Mouse (Mus musculus): ENCODE measurements around the gene Ttc13.

The Ttc13 gene

GRCm38 (mm10) chr8:124657961-124658360 is 63.8 kb downstream of the Ttc13 start:
- DNase-seq (ENCODE audit: low read depth, low spot score), result no peak

DNA sequence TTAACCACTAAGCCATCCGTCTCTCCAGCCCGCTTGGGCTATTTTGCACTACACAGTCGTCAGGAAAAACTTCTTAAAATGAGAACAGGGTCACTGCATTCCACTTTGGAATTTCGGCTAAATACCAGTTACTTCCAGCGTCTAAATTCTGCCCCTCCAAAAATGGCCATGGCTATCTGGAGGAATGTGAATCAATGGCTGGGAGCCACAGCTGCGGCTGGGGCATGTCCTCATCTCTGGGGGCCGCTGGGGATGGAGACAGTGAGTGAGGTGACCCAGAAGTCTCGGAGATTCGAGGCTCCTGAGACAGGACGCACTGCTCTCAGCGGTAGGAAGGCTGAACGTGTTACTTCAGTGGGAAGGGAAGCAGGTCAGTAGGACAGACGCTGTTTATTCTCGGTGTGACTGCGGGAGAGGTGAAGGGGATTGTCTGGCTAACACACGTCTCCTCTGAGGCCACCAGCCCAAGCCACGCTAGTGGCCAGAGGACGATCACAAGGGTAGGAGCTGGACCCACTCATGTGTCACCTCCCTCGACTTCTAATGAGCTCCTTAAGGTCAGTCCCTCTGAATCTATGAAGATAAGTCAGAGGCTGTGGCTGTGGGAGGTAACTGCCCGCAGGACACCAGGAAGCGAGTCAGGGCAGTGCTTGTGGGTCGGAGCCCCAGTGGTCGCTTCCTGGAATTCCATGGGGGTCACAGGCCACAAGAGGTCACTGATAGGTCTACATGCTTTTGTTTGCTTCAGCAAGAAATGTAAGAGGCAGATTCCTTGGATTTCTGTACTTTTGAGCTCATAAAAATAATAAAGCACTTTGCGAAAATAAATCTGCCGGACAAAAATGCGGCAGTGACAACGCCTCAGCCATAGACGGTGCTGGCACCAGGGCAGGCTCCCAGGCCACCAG is 68.0 kb downstream of the Ttc13 start:
- peak; percentile 68 for DNase-seq (ENCODE audit: low read depth, low spot score)

- peak; percentile 47 for DNase-seq (ENCODE audit: low read depth, low spot score)
Observed at GRCm38 (mm10) chr8:124652546-124652945, 69.2 kb downstream of the Ttc13 start.

- DNase-seq (ENCODE audit: low read depth, low spot score), result no peak
Observed at GRCm38 (mm10) chr8:124651776-124652175, 70.0 kb downstream of the Ttc13 start.

DNA sequence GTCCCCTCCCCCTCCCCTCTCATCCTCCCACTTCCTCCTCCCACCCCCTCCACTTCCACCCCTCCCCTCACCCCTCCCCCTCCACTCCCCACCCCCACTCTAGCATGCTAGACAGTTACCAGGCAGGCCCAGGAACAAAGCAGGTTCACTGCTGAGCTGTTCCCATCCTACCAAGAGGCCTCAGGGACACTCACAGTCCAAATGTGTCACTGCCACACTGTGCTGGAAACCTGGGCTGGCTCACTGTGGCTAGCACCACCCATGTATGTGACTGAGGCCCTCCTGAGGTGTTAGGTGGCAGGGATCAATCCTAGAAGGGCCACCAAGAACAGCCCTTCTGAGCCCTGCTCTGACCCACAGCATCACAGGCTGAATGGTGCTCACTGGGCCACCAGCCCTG is 73.5 kb downstream of the Ttc13 start:
- DNase-seq (ENCODE audit: low read depth, low spot score), result no peak

DNA sequence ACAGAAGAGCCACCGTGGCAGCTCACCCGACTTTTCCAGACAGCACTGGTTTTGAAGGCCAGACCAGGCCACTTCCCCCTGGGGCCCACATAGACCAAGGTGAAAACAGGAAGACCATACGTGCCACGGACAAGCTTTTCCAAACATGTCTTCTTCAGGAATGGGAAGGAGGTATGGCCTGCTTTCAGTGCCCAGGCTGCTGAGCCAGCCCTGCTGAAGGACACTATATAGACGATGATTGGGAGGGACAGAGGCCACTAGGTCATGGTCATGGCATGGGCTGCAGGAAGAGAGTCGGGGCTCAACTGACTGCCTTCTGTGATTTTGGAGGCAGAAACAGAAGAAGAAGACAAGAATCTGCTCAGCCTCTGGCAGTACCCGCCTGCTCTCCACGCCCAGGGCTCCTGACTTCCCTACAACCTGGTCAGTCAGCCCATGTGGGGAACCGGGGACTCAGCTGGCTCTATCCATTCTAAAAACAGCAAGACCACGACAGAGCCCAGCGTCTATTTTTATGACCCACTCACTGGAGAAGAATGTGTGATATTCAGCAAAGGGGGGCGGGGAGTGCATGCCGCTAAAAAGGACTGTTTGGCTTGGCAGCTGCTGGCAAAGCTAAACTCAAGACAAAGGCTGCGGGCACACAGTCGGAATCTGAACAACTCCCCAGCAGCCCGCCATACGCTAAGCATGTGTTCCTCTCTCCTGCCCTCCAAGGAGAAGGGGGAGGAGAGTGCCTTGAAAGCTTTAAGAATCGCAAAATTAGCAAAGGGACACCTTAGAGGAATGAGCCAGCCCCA is 78.0 kb downstream of the Ttc13 start:
- DNase-seq (ENCODE audit: low read depth, low spot score), result peak; percentile 55

DNA sequence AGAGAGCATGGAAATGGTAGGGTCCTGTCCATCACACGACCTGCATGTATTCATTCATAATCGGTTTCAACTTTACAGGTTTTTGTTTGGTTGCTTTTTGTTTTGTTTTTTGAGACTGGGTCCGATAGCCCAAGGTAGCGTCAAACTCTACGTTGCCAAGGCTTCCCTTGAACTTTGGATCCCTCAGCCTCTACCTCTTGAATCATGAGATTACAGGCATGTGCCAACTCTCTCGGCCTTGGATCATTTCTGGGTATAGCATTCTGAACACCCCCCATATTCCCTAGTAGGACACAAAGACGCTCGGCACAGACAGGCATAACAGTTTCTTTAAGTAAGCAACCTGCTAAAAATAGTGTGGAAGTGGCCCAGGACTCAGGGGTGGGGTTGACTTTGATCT is 80.2 kb downstream of the Ttc13 start:
- DNase-seq (ENCODE audit: low read depth, low spot score), result no peak

- DNase-seq (ENCODE audit: low read depth, low spot score), result no peak
Observed at GRCm38 (mm10) chr8:124635247-124635502, 86.6 kb downstream of the Ttc13 start.

- no peak for DNase-seq (ENCODE audit: low read depth, low spot score)
Observed at GRCm38 (mm10) chr8:124634411-124635246, 87.2 kb downstream of the Ttc13 start.

DNA sequence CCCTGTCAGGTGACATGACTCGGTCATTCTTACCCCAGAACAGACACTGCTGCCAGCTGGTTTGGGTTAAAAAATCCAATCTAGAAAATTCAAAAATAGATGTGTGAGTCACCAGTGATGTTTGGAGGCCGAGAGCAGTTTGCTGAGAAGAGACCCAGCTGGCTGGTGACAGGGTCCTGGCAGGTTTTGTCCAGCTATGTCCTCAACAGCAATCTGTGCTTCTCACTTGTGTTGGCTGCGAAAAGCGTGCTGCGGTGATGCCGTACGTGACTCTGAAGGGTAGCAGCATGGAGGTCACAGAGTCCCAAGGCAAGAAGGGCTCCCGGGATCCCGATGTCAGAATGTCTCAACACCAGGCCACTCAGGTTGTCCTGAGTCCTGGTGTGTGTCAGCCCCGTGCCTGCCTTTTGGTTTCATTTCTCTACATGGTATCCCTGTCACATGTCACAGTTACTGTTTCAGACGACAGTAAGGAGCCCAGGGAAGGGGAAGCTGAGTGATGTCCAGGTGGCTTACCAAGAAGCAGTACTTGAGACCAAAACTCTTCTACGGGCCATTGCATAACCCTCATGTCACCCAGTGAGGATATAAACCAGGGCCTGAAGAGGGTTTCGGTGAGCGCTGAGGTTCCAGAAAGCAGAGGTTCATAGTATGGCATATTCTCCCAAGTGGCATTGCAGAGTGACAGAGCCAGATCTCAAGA is 88.6 kb downstream of the Ttc13 start:
- no peak for DNase-seq (ENCODE audit: low read depth, low spot score)

DNA sequence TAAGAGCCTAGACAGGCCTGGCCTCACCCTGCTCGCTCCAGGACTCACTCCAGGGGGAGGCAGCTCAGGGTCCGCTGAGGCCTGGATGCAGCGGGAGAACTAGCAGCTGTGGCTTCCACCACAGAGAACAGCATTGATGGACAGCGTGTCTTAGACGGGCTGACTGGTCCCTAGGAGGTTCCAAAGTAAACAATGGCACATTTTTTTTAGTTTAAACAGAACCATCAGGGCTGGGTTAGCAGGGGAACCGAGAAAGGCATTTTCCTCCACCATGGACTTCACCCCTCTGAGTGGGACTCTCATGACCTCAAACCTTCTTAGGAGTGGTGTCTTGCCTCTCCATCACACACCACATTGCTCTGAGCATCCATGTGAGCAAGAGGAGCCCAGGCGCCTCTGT is 89.8 kb downstream of the Ttc13 start:
- DNase-seq (ENCODE audit: low read depth, low spot score), result no peak

- DNase-seq (ENCODE audit: low read depth, low spot score), result no peak
Observed at GRCm38 (mm10) chr8:124630891-124631290, 90.9 kb downstream of the Ttc13 start.

- DNase-seq (ENCODE audit: low read depth, low spot score), result no peak
Observed at GRCm38 (mm10) chr8:124630489-124630888, 91.3 kb downstream of the Ttc13 start.

DNA sequence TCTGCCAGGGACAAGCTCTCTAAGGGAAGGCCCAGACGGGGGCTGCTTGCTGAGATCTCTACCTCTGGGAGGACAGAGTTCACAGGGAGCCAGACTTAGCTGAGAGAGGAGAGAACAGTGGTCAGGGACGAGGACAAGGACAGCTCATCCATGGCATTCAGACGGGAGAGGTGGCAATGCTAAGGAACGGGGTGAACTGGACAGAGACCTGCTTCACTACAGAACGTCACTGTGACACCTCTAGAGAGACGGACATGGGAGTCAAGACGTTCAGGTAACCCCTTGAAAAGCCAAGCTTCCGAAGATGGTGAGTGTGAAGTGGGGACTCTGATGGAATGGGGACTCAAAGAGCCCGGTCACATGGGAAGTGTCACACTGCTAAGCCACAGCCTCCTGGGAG is 95.5 kb downstream of the Ttc13 start:
- DNase-seq (ENCODE audit: low read depth, low spot score), result no peak

All from mesoderm, embryonic 11.5 days (tissue).